Mouse (Mus musculus): ENCODE results near the gene Nudt9. TPM values are rescaled to one million over a fixed set of nuclear protein-coding genes. Genes with fewer than 3 reads are reported as not detected.
"Not testable (repeated sequence)": the region's sequence is repeated elsewhere in the genome, so short reads cannot be mapped to it uniquely, and the experiment has no call there.

The Nudt9 gene
- polyA plus RNA-seq, 1 experiment from 2014 or later: 68.2 TPM

DNA sequence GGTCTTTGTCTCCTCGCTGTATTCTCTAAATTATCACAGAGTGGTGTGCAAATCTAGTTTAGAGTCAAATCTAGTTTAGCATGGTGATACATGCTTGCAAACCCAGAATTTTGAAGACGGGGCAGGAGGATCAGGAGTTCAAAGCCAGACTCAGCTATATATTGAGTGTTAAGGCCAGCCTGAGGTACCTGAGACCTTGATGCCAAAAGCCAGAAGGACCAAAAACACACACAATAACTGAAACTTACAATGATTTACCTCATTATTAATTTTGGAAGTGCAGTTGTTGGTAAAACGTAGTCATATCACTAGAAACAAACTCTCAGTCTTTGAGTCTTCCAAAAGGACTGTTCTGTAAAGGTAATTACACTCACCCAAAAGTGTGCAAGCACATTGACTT, 36.7 kb upstream of the Nudt9 start:
- Histone ChIP-seq H3K36me3 (ENCODE audit: control insufficient read depth, insufficient read depth, low read length) (no peaks in the 10 kb centered on the region), H3K9ac (ENCODE audit: low read depth, low read length) (no peak overlapping the region), H3K4me2 (replicated peaks; ENCODE audit: low read depth, low read length) (no peak overlapping the region), H3K27ac (ENCODE audit: low read depth, low read length) (no peak overlapping the region), H3K4me1 (replicated peaks; ENCODE audit: control insufficient read depth, insufficient read depth, low read length) (no peaks in the 10 kb centered on the region), H3K9me3 (ENCODE audit: control insufficient read depth, low read length) (no peaks in the 10 kb centered on the region), H3K27me3 (ENCODE audit: control insufficient read depth, insufficient read depth, low read length) (no peaks in the 10 kb centered on the region), H3K4me3 (ENCODE audit: low read depth, low read length) (no peak overlapping the region)
- DNase-seq (ENCODE audit: low spot score) (no peak), ATAC-seq (ENCODE audit: low FRiP score) (no peak)
- 90% methylated on average over 3 of the region's 3 CpGs for WGBS

DNA sequence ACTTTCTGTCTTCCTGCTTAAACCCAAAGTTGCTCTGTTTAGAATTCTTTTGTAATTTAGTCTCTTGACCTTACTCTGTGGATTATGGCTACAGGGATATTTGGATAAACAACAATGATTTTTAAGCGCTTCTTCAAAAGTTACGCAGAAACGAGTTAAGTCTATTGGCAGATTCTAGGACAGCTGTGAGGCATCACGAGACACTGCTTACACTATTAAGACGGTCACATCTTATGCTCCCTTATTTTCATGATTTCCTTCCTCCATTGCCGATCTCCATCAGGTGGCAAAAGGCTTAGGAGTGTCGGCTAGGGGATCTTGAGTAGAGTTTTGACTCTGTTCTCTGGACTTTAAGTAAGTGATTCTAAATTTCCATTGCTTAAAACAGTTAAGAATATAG, 35.8 kb upstream of the Nudt9 start:
- no peaks in the 10 kb centered on the region for H3K27me3 ChIP-seq (ENCODE audit: control insufficient read depth, insufficient read depth, low read length)
- no peak overlapping the region for H3K9ac ChIP-seq (ENCODE audit: low read depth, low read length)
- 93% methylated on average over 7 of the region's 7 CpGs for WGBS
- DNase-seq (ENCODE audit: low spot score) (no peak), ATAC-seq (ENCODE audit: low FRiP score) (no peak)
- H3K4me3 ChIP-seq (ENCODE audit: low read depth, low read length): no peak overlapping the region
- no peak overlapping the region for H3K27ac ChIP-seq (ENCODE audit: low read depth, low read length)
- no peaks in the 10 kb centered on the region for H3K4me1 ChIP-seq (replicated peaks; ENCODE audit: control insufficient read depth, insufficient read depth, low read length)
- no peak overlapping the region for H3K4me2 ChIP-seq (replicated peaks; ENCODE audit: low read depth, low read length)
- H3K9me3 ChIP-seq (ENCODE audit: control insufficient read depth, low read length): no peaks in the 10 kb centered on the region
- no peaks in the 10 kb centered on the region for H3K36me3 ChIP-seq (ENCODE audit: control insufficient read depth, insufficient read depth, low read length)

DNA sequence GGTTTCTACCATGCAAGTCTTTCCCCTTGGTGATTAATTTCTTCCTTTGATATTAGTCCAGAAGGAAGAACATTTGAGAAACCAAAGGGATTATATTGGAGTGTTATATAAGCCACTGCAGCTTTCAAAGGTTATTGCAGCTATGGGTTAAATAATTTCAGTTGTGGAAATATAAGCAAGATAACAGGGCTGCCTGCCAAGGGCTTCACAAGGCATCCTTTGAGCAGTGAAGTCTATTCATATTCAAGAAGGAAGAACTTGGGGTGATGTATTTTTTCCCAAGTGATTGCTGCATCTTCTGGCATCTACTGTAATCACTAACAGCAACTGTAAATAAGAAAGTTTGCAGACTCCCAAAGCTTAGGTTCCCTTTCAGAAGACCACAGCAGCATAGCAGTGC, 34.7 kb upstream of the Nudt9 start:
- H3K9ac ChIP-seq (ENCODE audit: low read depth, low read length): no peak overlapping the region
- H3K9me3 ChIP-seq (ENCODE audit: control insufficient read depth, low read length): no peaks in the 10 kb centered on the region
- no peak overlapping the region for H3K4me3 ChIP-seq (ENCODE audit: low read depth, low read length)
- H3K27me3 ChIP-seq (ENCODE audit: control insufficient read depth, insufficient read depth, low read length): no peaks in the 10 kb centered on the region
- H3K4me1 ChIP-seq (replicated peaks; ENCODE audit: control insufficient read depth, insufficient read depth, low read length): no peaks in the 10 kb centered on the region
- no peak overlapping the region for H3K4me2 ChIP-seq (replicated peaks; ENCODE audit: low read depth, low read length)
- no peak overlapping the region for H3K27ac ChIP-seq (ENCODE audit: low read depth, low read length)
- no peak for DNase-seq (ENCODE audit: low spot score)
- H3K36me3 ChIP-seq (ENCODE audit: control insufficient read depth, insufficient read depth, low read length): no peaks in the 10 kb centered on the region
- no peak for ATAC-seq (ENCODE audit: low FRiP score)

DNA sequence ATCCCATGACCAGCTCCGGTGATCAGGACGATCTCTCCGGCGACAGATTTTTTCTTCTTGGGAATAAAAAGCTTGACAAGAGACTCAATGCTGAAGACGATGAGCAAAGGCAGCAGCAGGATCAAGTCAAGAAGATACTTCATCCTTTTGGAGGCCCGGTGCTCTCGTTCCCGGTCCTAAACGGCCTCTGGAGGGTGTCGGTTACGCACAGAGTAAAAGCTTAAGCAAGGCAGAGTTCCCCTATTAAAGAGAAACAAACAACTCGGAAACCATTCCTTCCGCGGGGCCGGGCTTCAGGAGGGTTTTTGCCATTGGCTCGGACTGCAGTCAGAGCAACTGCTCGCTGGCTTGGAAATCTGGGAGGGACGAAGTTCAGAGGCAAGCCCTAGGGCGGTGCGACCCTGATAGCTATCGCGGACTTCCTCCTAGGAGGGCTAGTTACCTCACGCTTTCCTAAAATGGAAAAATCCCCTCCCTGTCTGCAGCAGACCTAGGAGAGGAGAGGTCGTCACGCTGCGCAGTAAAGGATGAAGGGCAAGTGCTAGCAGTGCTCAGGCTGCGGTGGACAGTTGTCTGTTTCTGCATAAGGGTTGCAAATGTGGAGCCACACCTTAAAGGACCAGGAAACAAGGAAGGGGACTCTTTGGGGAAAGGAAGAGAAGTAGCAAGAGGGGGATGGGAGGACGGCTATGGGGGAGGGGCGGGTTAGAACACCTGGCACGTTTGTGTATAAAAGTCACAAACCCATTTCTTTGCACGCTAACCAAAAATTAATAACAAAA, 24.3 kb upstream of the Nudt9 start, which contains the start of gene Hsd17b11:
Gene Hsd17b11, minus strand, starts transcription at position 323 of the 782 bp plus-strand sequence.
- DNase-seq (ENCODE audit: low spot score) (peak; percentile 70), ATAC-seq (ENCODE audit: low FRiP score) (peak; percentile 76; the same call in 1 of the 2 replicates)
- H3K4me2 ChIP-seq (replicated peaks; ENCODE audit: low read depth, low read length): peak within 1 kb of the TSS; percentile 64
- WGBS: under 1% methylated on average over 31 of the region's 31 CpGs
- H3K27ac ChIP-seq (ENCODE audit: low read depth, low read length): no peak within 1 kb of the TSS
- H3K9ac ChIP-seq (ENCODE audit: low read depth, low read length): peak within 1 kb of the TSS; percentile 38
- peak within 1 kb of the TSS; percentile 31 for H3K4me3 ChIP-seq (ENCODE audit: low read depth, low read length)
- H3K4me1 ChIP-seq (replicated peaks; ENCODE audit: control insufficient read depth, insufficient read depth, low read length): no peaks in the 10 kb centered on the region; the same call in 1 of the 2 replicates
- no peaks in the 10 kb centered on the region for H3K27me3 ChIP-seq (ENCODE audit: control insufficient read depth, insufficient read depth, low read length)
- no peaks in the 10 kb centered on the region for H3K36me3 ChIP-seq (ENCODE audit: control insufficient read depth, insufficient read depth, low read length)
- no peaks in the 10 kb centered on the region for H3K9me3 ChIP-seq (ENCODE audit: control insufficient read depth, low read length)

DNA sequence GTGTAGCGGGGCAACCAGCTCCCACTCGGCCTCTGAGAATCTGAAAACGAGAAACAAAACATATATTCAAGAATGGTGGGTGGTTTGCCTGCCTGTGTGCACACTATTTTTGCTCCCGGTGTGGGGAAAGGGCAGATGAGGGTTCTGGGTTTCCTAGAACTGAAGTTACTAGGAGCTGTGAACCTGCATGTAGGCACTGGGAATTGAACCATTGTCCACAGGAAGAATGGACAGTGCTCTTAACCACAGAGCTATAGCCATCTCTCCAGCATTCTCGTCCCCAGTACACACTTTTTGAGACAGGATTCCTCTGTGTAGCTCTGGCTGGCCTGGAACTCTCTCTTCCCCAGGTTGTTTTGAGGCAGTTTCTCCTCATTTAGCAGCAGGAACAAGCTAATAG, 23.5 kb upstream of the Nudt9 start:
- Histone ChIP-seq H3K4me1 (replicated peaks; ENCODE audit: control insufficient read depth, insufficient read depth, low read length) (no peaks in the 10 kb centered on the region; the same call in 1 of the 2 replicates), H3K4me2 (replicated peaks; ENCODE audit: low read depth, low read length) (peak overlapping the region; percentile 64), H3K36me3 (ENCODE audit: control insufficient read depth, insufficient read depth, low read length) (no peaks in the 10 kb centered on the region), H3K27me3 (ENCODE audit: control insufficient read depth, insufficient read depth, low read length) (no peaks in the 10 kb centered on the region), H3K27ac (ENCODE audit: low read depth, low read length) (no peak overlapping the region), H3K9me3 (ENCODE audit: control insufficient read depth, low read length) (no peaks in the 10 kb centered on the region), H3K4me3 (ENCODE audit: low read depth, low read length) (no peak overlapping the region), H3K9ac (ENCODE audit: low read depth, low read length) (no peak overlapping the region)
- ATAC-seq (ENCODE audit: low FRiP score) (no peak), DNase-seq (ENCODE audit: low spot score) (no peak)
- WGBS: 37% methylated on average over 5 of the region's 5 CpGs

DNA sequence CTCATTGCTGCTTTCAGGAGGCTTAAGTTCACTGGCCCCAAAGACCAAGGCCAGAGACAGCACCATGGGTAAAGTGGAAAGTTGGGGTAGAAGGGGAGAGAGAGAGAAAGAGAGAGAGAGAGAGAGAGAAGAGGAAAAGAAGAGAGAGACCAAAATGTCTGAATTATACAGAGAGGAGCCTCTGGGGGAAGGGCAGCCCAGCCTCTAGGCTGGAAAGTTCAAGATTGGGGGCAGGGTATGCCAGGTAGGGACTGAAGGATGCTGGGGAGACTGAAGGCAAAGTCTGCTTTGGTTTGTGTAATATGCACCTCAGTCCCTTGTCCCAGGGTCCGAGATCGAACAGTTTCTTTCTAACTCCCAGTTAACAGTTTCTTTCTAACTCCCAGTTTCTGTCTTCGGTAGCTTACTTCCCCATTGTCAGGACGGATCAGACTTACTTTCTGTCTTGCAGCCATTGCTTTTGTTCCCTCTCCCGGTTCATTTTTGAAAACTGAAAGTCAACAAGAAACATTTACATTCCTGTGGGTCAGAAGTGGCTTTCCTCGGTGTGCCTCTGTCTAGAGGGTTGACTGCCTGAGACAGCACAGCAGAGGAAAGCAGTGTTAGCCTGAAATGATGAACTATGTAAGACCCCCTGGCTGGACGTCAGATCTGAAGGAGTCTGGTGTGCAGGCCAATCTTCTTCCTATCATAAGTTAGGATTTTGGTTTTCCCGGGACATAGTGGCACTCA, 22.7 kb upstream of the Nudt9 start:
- ATAC-seq (ENCODE audit: low FRiP score) (no peak), DNase-seq (ENCODE audit: low spot score) (no peak)
- 78% methylated on average over 8 of the region's 8 CpGs for WGBS
- H3K4me2 ChIP-seq (replicated peaks; ENCODE audit: low read depth, low read length): no peak overlapping the region
- H3K27me3 ChIP-seq (ENCODE audit: control insufficient read depth, insufficient read depth, low read length): no peaks in the 10 kb centered on the region
- H3K4me3 ChIP-seq (ENCODE audit: low read depth, low read length): no peak overlapping the region
- no peaks in the 10 kb centered on the region for H3K36me3 ChIP-seq (ENCODE audit: control insufficient read depth, insufficient read depth, low read length)
- H3K9ac ChIP-seq (ENCODE audit: low read depth, low read length): no peak overlapping the region
- no peak overlapping the region for H3K27ac ChIP-seq (ENCODE audit: low read depth, low read length)
- H3K4me1 ChIP-seq (replicated peaks; ENCODE audit: control insufficient read depth, insufficient read depth, low read length): no peaks in the 10 kb centered on the region; the same call in 1 of the 2 replicates
- H3K9me3 ChIP-seq (ENCODE audit: control insufficient read depth, low read length): no peaks in the 10 kb centered on the region

DNA sequence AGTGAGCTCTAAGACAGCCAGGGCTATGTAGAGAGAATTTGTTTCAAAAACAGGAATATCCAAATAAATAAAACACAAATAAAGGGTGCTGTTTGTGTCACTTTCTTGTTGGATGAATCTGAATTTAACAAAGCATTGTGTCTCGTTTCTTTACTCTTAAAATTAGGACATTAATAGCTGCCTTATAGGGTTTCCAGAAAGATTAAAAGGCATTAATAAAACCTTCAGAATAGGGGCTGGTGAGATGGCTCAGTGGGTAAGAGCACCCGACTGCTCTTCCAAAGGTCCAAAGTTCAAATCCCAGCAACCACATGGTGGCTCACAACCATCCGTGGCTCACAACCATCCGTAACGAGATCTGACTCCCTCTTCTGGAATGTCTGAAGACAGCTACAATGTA, 21.9 kb upstream of the Nudt9 start:
- H3K4me2 ChIP-seq (replicated peaks; ENCODE audit: low read depth, low read length); H3K36me3 ChIP-seq (ENCODE audit: control insufficient read depth, insufficient read depth, low read length); ATAC-seq (ENCODE audit: low FRiP score); H3K27ac ChIP-seq (ENCODE audit: low read depth, low read length); H3K9me3 ChIP-seq (ENCODE audit: control insufficient read depth, low read length); DNase-seq (ENCODE audit: low spot score); H3K4me3 ChIP-seq (ENCODE audit: low read depth, low read length); H3K9ac ChIP-seq (ENCODE audit: low read depth, low read length); H3K4me1 ChIP-seq (replicated peaks; ENCODE audit: control insufficient read depth, insufficient read depth, low read length); H3K27me3 ChIP-seq (ENCODE audit: control insufficient read depth, insufficient read depth, low read length): not testable (repeated sequence)
- 82% methylated on average over 5 of the region's 5 CpGs for WGBS

DNA sequence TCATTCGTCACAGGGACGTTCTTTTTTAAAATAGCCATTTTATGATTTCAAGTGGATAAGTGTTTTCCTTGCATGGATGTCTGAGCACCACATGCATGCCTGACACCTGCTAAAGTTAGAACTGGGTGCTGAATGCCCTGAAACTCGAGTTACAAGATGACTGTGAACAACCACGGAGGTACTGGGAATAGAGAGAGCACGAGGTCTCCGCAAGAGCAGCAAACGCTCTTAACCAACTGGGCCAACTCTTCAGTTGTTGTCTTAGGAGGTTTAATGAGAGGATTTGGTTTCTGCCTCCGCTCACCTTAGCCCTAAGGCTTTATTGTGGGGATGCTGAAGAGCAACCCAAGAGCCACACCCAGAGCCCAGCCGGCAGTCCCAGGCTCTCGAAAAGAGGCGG, 21.3 kb upstream of the Nudt9 start:
- Histone ChIP-seq H3K9me3 (ENCODE audit: control insufficient read depth, low read length) (no peaks in the 10 kb centered on the region), H3K9ac (ENCODE audit: low read depth, low read length) (no peak overlapping the region), H3K4me1 (replicated peaks; ENCODE audit: control insufficient read depth, insufficient read depth, low read length) (no peaks in the 10 kb centered on the region; the same call in 1 of the 2 replicates), H3K4me2 (replicated peaks; ENCODE audit: low read depth, low read length) (no peak overlapping the region), H3K36me3 (ENCODE audit: control insufficient read depth, insufficient read depth, low read length) (no peaks in the 10 kb centered on the region), H3K27me3 (ENCODE audit: control insufficient read depth, insufficient read depth, low read length) (no peaks in the 10 kb centered on the region), H3K27ac (ENCODE audit: low read depth, low read length) (no peak overlapping the region), H3K4me3 (ENCODE audit: low read depth, low read length) (no peak overlapping the region)
- no peak for ATAC-seq (ENCODE audit: low FRiP score)
- DNase-seq (ENCODE audit: low spot score): no peak
- WGBS: 70% methylated on average over 11 of the region's 11 CpGs
